Comparison of ENCODE assay signal across 8 mouse cellular contexts in genomic region chr5:125203099-125203498, GRCm38 (mm10). TPM values are rescaled to one million over a fixed set of nuclear protein-coding genes. Genes with fewer than 3 reads are reported as not detected.
DNase-seq lines count a peak whose midpoint lies in the region; ATAC-seq and TF ChIP-seq lines count a peak whose summit lies in the region.

No protein-coding gene starts in this region.

- peaks cover 39% of the 10 kb centered on the region for H3K4me1 ChIP-seq in forebrain, embryonic 10.5 days
- peaks cover 24% of the 10 kb centered on the region for H3K4me1 ChIP-seq in heart, embryonic 15.5 days (replicated peaks)

- DNase-seq in ovary, adult 18-20 months (ENCODE audit: low spot score), result peak; percentile 54
- no peak for DNase-seq in ovary, postnatal 14 days (ENCODE audit: low spot score)
- DNase-seq in forebrain, embryonic 10.5 days (ENCODE audit: extremely low spot score, low spot score), result no peak
- peak; percentile 59 to 63 for DNase-seq in layer of hippocampus, postnatal 14 days (ENCODE audit: low spot score in 2 of 2)
- DNase-seq in thymus, postnatal 25 days, result no peak
- no peak for DNase-seq in spleen, postnatal 14 days (ENCODE audit: low spot score in 2 of 2)

- H3K27me3 ChIP-seq in forebrain, embryonic 10.5 days (ENCODE audit: poor library complexity, severe bottlenecking), result no peaks in the 10 kb centered on the region
- no peaks in the 10 kb centered on the region for H3K27me3 ChIP-seq in heart, embryonic 15.5 days
- no peaks in the 10 kb centered on the region for H3K27me3 ChIP-seq in myocyte (ENCODE audit: control insufficient read depth, insufficient read depth, insufficient read length)

- H3ac ChIP-seq in myocyte (ENCODE audit: control insufficient read depth, insufficient read length), result no peak overlapping the region

- 29% methylated on average over 7 of the region's 7 CpGs for WGBS in forebrain, embryonic 10.5 days
- 11% methylated on average over 7 of the region's 7 CpGs for WGBS in heart, embryonic 15.5 days

- no peak overlapping the region for H3K4me3 ChIP-seq in forebrain, embryonic 10.5 days
- no peak overlapping the region for H3K4me3 ChIP-seq in heart, embryonic 15.5 days
- H3K4me3 ChIP-seq in myocyte, result no peak overlapping the region

- peaks cover 4% of the 10 kb centered on the region; the same call in 1 of the 2 replicates for H3K9me3 ChIP-seq in forebrain, embryonic 10.5 days
- H3K9me3 ChIP-seq in heart, embryonic 15.5 days (replicated peaks), result no peaks in the 10 kb centered on the region

- H3K4me2 ChIP-seq in heart, embryonic 15.5 days, result peak overlapping the region; percentile 43
- H3K4me2 ChIP-seq in myocyte (ENCODE audit: low read depth), result peak overlapping the region; percentile 1

- no peaks in the 10 kb centered on the region for H3K36me3 ChIP-seq in forebrain, embryonic 10.5 days (replicated peaks)
- H3K36me3 ChIP-seq in heart, embryonic 15.5 days, result no peaks in the 10 kb centered on the region
- H3K36me3 ChIP-seq in myocyte (ENCODE audit: control insufficient read depth, insufficient read depth), result no peaks in the 10 kb centered on the region

- peak; percentile 85 for ATAC-seq in heart, embryonic 15.5 days (replicated peaks; ENCODE audit: insufficient number of reproducible peaks, insufficient read depth, low FRiP score, low read depth)

- H3K27ac ChIP-seq in forebrain, embryonic 10.5 days, result peak overlapping the region; percentile 77
- peak overlapping the region; percentile 73 for H3K27ac ChIP-seq in heart, embryonic 15.5 days

- TF ChIP-seq POLR2A in myocyte (IDR thresholded peaks at IDR 0.05; ENCODE audit: insufficient read length, low read depth), result no peak

- H3K9ac ChIP-seq in heart, embryonic 15.5 days, result no peak overlapping the region

- H3K79me2 ChIP-seq in myocyte (ENCODE audit: control insufficient read depth, insufficient read depth), result no peaks in the 10 kb centered on the region

TF ChIP-seq in myocyte, 11 proteins besides CTCF, POLR2A, EP300 and RAD21:
- TF ChIP-seq MYOG (IDR thresholded peaks at IDR 0.05; ENCODE audit: control insufficient read depth in 1 of 3, insufficient read depth in 1 of 3, insufficient read length in 2 of 3, low read depth in 2 of 3) (peak; percentile 16 to 78 (median 72)), MYOD1 (IDR thresholded peaks at IDR 0.05; ENCODE audit: control insufficient read depth in 1 of 3, insufficient read length in 2 of 3, low read depth in 2 of 3) (peak in 2 of 3 experiments; percentile 58 to 79), SRF (IDR thresholded peaks at IDR 0.05; ENCODE audit: control insufficient read depth, insufficient read length, low read depth) (no peak), REST (IDR thresholded peaks at IDR 0.05; ENCODE audit: insufficient read depth, insufficient read length) (no peak)
TF ChIP-seq in myocyte: peak in this region for 2.

RNA-seq across cellular contexts. Expression of gene Ncor2, which starts 24.1 kb away (rescaled TPM):
- 15.7 and 17.8 TPM in 2 replicates for polyA plus RNA-seq in forebrain, embryonic 10.5 days (2016; fragmentation: Nextera tagmentation; extraction: Ambion mirVana)
- polyA plus RNA-seq in heart, embryonic 15.5 days (2015; fragmentation: Nextera tagmentation; extraction: Ambion mirVana), result 14.9 and 22.2 TPM in 2 replicates
- 100 to 1,000 TPM; 238 to 254 TPM for total RNA-seq in layer of hippocampus, postnatal 14 days (2021)
- polyA plus RNA-seq in myocyte (2012; fragmentation: generic; extraction: Trizol), result 127 TPM

Comparison
In these comparisons a context has a peak if more than half of its experiments do, and no peak if none do; other contexts are left out.
1. DNase-seq: peak in ovary, adult 18-20 months (single experiment) and layer of hippocampus, postnatal 14 days (2 of 2); none in ovary, postnatal 14 days (single experiment), forebrain, embryonic 10.5 days (single experiment), thymus, postnatal 25 days (single experiment) and spleen, postnatal 14 days (0 of 2).